Mouse (Mus musculus): ENCODE results near the gene Eif2s2. TPM values are rescaled to one million over a fixed set of nuclear protein-coding genes. Genes with fewer than 3 reads are reported as not detected.
"Not testable (repeated sequence)": the region's sequence is repeated elsewhere in the genome, so short reads cannot be mapped to it uniquely, and the experiment has no call there.

Eif2s2 gene
- 111 and 115 TPM in 2 replicates for polyA plus RNA-seq (2016; fragmentation: Nextera tagmentation; extraction: Ambion mirVana)

DNA sequence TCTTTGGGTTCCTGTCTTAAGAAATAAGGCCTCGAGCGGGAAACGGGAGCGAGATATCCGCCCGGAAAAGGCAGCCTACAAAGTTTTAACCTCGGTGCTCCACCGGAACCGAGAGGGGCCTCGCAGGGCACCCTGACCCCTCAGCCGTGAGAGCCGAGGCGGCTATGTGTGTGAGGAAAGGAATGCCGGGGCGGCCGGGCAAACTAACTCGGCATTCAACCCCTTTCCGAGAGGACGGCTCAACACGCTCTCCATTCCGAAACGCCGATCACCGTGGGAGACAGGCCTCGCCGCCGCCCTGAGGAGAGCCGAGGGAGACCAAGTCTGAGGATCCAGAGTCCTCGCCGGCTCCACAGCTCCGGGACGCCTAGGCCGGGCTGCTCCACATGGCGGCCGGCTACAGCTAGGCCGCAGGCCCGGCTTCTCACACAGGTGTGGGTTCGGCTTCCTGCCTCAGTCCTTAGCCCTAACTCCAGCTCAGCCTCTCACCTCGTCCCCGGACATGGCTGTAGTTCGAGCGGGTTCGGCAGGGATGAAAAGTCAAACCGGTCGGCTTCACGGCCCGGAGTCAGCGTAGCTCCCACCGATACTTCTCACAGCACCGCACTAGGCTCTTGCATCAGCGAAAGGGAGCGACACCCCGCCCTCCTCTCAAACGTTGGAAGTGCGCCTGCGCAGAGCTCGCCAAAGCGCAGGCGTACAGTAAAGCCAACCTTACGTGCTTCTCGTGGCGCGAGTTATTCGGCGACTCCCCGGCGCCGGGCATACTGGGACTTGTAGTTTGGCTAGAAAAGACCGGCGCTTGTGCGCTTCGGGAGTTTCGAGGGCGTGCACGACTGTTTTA lies at the start of gene Eif2s2:
Eif2s2 (minus strand) TSS at position 735 of the 844 bp plus-strand sequence.
- Histone ChIP-seq H3K36me3 (peaks cover 22% of the 10 kb centered on the region), H3K27me3 (replicated peaks) (0 out of 2 replicates have a peak, but pooled peaks cover 10% of the 10 kb centered on the region), H3K4me1 (peaks cover 25% of the 10 kb centered on the region), H3K27ac (peak within 1 kb of the TSS; percentile 93), H3K4me2 (peak within 1 kb of the TSS; percentile 80), H3K9me3 (replicated peaks) (no peaks in the 10 kb centered on the region), H3K9ac (peak within 1 kb of the TSS; percentile 98), H3K4me3 (peak within 1 kb of the TSS; percentile 95)
- WGBS (ENCODE audit: insufficient replicate concordance) = 2% methylated on average over 75 of the region's 75 CpGs
- ATAC-seq = peak; percentile 98

DNA sequence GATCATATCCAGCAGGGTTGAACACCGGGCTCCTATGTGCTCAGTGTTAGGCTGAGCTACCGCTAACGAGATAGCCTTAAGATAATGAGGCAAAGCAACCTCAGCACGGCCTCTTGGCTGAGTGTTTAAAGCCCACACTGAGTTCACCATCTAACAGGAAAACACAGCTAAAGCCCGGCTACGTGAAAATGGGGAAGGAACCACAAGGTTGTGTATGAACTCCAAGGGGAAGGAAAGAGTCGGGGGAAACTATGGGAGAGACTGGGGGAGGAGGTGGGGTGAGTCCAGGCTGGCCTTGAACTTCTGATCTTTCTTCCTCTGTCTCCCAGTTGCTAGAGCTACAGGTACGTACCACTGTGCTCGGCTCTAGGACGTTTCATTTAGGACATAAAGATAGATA lies 49.2 kb upstream of the Eif2s2 start:
- Histone ChIP-seq H3K9me3 (replicated peaks) (no peaks in the 10 kb centered on the region), H3K36me3 (no peaks in the 10 kb centered on the region), H3K27ac (no peak overlapping the region), H3K4me1 (0 out of 2 replicates have a peak, but pooled peaks cover 7% of the 10 kb centered on the region), H3K27me3 (replicated peaks) (0 out of 2 replicates have a peak, but pooled peaks cover 6% of the 10 kb centered on the region), H3K4me3 (no peak overlapping the region), H3K4me2 (no peak overlapping the region), H3K9ac (no peak overlapping the region)
- 33% methylated on average over 10 of the region's 10 CpGs for WGBS (ENCODE audit: insufficient replicate concordance)
- no peak for ATAC-seq

DNA sequence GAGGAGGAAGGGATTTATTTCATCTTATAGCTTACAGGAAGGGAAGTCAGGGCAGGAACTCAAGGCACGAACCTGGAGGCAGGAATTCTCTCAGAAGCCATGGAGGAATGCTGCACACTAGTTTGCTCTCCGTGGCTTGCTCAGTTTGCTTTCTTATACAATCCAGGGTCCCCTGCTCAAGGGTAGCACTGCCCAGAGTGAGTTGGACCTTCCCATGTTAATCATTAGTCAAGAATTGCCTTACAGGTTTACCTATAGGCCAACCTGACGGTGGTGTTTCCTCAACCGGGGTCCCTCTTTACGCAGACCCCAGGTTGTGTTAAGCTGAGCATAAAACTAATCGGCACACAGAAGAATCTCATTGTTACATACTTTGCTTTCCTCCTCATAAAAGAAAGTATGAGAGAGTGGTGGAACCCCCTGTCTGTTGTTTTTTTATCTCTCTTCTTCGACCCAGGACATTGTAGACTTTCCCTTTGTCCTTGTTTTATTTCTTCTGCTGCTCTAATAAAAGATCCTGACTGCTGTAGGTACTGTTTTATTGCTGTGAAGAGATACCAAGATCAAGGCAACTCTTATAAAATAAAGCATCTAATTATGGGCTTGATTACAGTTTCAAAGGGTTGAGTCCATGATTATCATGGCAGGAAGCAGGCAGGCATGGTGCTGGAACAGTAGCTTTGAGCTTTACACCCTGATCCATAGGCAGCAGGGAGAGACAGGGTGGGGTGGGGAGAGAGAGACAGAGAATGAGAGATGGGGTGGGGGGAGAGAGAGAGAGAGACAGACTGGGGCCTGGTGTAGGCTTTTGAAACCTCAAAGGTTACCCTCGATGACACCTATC lies 45.0 kb upstream of the Eif2s2 start:
- 0 out of 2 replicates have a peak, but pooled peaks cover 5% of the 10 kb centered on the region for H3K4me1 ChIP-seq
- no peaks in the 10 kb centered on the region for H3K36me3 ChIP-seq
- H3K4me2 ChIP-seq = no peak overlapping the region
- H3K27me3 ChIP-seq (replicated peaks) = peaks cover 14% of the 10 kb centered on the region
- 60% methylated on average over 8 of the region's 8 CpGs for WGBS (ENCODE audit: insufficient replicate concordance)
- no peak overlapping the region for H3K4me3 ChIP-seq
- ATAC-seq = no peak
- no peak overlapping the region for H3K9ac ChIP-seq
- H3K9me3 ChIP-seq (replicated peaks) = no peaks in the 10 kb centered on the region
- no peak overlapping the region for H3K27ac ChIP-seq

DNA sequence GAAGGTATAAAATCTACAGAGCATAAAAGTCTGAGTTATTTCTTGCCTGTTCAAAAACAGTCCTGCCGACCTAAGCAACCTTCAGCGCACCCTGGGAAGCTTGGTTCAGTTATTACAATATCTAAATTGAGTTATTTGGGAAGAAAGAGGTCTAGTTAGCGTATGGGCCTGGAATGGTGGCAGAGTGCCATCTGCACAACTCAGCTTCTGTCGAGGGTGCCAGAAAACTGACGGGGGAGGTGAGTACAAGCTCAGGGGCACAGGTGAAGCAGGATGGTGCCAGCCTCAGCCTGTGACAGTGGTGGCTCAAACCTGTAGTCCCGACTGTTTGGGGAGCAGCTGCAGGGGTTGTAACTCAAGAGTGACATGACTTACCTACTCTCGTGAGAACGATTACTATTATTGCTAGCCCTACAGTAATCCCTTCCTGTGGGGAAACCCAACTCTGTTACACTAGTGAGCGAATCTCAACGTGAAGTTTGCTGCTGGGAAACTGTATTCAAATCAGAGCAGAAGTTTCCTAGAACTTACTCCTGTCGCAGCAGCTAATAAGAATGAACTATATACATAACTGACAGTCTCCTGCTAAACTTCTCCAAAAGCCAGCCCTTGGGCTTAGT lies 43.9 kb upstream of the Eif2s2 start:
- 61% methylated on average over 11 of the region's 11 CpGs for WGBS (ENCODE audit: insufficient replicate concordance)
- peaks cover 13% of the 10 kb centered on the region for H3K27me3 ChIP-seq (replicated peaks)
- no peak overlapping the region for H3K9ac ChIP-seq
- no peaks in the 10 kb centered on the region for H3K9me3 ChIP-seq (replicated peaks)
- no peak overlapping the region for H3K4me2 ChIP-seq
- H3K36me3 ChIP-seq = no peaks in the 10 kb centered on the region
- no peak overlapping the region for H3K27ac ChIP-seq
- no peak overlapping the region for H3K4me3 ChIP-seq
- ATAC-seq = no peak
- H3K4me1 ChIP-seq = no peaks in the 10 kb centered on the region

DNA sequence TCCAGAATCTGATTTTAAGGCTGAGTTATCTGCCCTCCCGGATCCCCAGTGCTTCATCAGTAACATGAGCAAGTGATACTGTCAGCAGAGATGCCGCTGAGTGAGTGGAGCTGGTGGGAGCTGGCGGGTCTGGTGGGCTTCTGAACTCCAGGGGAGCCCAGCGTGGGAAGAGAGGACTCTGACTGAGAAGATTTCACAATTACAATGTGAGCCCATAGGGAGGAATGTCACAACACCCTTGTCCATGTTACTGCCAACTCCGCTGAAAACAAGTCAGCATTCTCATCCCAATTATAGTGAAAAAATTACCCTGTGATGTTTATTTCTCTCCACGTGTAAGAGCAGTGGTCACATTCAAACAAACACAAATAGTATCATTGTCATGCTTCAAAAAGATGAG lies 43.4 kb upstream of the Eif2s2 start:
- H3K9me3 ChIP-seq (replicated peaks) = no peaks in the 10 kb centered on the region
- no peak overlapping the region for H3K4me2 ChIP-seq
- peaks cover 17% of the 10 kb centered on the region for H3K27me3 ChIP-seq (replicated peaks)
- H3K36me3 ChIP-seq = no peaks in the 10 kb centered on the region
- H3K4me1 ChIP-seq = no peaks in the 10 kb centered on the region
- H3K9ac ChIP-seq = no peak overlapping the region
- no peak for ATAC-seq
- H3K4me3 ChIP-seq = no peak overlapping the region
- WGBS (ENCODE audit: insufficient replicate concordance) = 54% methylated on average over 6 of the region's 6 CpGs
- H3K27ac ChIP-seq = no peak overlapping the region

DNA sequence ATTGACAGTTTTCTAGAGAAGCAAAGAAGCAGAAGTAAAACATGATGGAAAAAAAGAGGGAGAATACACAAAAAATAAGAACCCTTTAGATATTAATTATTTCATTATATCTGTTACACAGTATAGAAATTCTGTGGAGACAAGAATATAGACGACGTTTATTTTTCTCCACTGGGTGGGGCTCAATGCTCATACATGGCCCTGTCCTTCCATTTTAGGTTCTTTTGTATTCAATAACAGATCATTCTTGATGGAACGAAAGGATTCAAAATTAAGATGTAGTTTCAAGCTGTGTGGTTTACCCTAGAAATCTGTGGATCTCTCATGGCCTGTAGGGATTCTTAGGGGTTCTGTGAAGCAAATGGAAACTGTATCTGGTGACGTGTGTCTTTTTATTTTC lies 41.1 kb upstream of the Eif2s2 start:
- no peak overlapping the region for H3K9ac ChIP-seq
- no peaks in the 10 kb centered on the region for H3K36me3 ChIP-seq
- H3K4me1 ChIP-seq = no peaks in the 10 kb centered on the region
- H3K4me2 ChIP-seq = no peak overlapping the region
- peaks cover 20% of the 10 kb centered on the region for H3K27me3 ChIP-seq (replicated peaks)
- 69% methylated on average over 4 of the region's 4 CpGs for WGBS (ENCODE audit: insufficient replicate concordance)
- no peak overlapping the region for H3K27ac ChIP-seq
- H3K4me3 ChIP-seq = no peak overlapping the region
- no peak for ATAC-seq
- no peaks in the 10 kb centered on the region for H3K9me3 ChIP-seq (replicated peaks)

DNA sequence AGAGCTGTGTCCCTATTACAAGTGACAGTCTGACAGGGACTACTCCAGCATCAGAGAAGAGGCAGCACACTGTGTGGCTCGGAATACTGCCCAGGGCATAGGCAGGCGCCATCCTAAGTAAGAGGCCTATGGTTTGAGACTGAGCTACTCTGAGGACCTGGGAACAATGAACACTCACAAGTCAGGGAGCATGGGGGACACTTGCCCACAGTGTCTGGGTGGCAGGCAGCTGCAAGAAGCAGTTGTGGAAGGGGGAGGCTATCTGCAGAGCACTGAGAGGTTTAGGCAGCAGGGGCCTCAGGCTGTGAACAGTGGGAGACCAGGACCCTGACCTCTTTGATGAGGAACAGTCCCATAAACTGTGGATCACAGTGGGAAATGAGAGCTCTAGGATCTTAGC lies 35.6 kb upstream of the Eif2s2 start:
- Histone ChIP-seq H3K4me1 (no peaks in the 10 kb centered on the region), H3K36me3 (no peaks in the 10 kb centered on the region), H3K27me3 (replicated peaks) (peaks cover 15% of the 10 kb centered on the region), H3K9ac (no peak overlapping the region), H3K27ac (no peak overlapping the region), H3K4me3 (no peak overlapping the region), H3K9me3 (replicated peaks) (no peaks in the 10 kb centered on the region), H3K4me2 (no peak overlapping the region)
- WGBS (ENCODE audit: insufficient replicate concordance) = 54% methylated on average over 2 of the region's 2 CpGs
- no peak for ATAC-seq

DNA sequence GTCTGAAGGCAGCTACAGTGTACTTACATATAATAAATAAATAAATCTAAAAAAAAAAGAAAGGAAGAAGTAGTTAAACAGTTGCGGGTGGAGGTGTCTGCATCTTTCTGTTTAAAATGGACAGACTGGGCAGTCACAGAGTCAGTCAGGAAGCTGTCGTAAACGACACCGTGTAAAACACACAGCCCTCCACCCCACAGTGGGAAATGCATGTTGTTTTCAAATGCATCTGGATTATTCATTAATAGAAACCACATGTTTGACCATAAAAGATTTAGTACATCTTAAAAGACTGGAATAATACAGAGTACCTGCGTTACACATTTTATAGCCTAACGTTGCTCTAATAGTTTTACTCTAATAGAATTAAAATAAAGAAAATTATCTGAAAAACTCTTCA lies 34.1 kb upstream of the Eif2s2 start:
- Histone ChIP-seq H3K4me2 (no peak overlapping the region), H3K4me1 (no peaks in the 10 kb centered on the region), H3K9me3 (replicated peaks) (no peaks in the 10 kb centered on the region), H3K9ac (no peak overlapping the region), H3K36me3 (no peaks in the 10 kb centered on the region), H3K27ac (no peak overlapping the region), H3K27me3 (replicated peaks) (peaks cover 12% of the 10 kb centered on the region), H3K4me3 (no peak overlapping the region)
- 75% methylated on average over 6 of the region's 6 CpGs for WGBS (ENCODE audit: insufficient replicate concordance)
- no peak for ATAC-seq

DNA sequence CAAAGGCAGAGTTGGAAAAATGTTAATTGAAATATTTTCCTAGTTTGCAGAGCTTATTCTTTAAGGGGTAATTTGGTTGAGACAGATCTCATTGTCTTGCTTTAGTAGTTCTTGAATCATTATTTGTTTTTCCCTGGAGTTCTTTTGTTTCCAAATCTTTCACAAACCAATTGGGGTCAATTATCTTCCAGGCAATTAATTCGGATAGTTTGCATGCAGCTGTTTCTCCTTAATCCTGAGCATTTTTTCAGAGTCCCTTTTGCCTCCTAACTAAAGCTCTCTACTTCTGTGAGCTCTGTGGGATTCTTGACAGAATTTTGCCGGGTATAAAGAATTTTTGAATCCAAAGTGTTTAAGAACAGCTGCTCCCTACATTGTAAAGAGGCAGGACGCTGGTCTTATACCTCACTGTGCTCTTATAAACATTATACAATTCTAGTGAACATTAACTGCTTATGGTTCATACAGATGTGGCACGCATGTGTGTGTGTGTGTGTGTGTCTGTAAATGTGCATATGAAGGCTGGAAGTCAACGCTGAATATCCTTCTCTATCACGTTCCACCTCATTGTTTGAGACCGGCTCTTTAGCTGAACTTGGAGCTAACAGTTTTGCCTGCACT lies 32.8 kb upstream of the Eif2s2 start:
- Histone ChIP-seq H3K27ac (no peak overlapping the region), H3K4me1 (no peaks in the 10 kb centered on the region), H3K9me3 (replicated peaks) (no peaks in the 10 kb centered on the region), H3K36me3 (no peaks in the 10 kb centered on the region), H3K4me2 (no peak overlapping the region), H3K27me3 (replicated peaks) (peaks cover 5% of the 10 kb centered on the region; the same call in 1 of the 2 replicates), H3K4me3 (no peak overlapping the region), H3K9ac (no peak overlapping the region)
- no peak for ATAC-seq
- WGBS (ENCODE audit: insufficient replicate concordance) = 70% methylated on average over 7 of the region's 7 CpGs

DNA sequence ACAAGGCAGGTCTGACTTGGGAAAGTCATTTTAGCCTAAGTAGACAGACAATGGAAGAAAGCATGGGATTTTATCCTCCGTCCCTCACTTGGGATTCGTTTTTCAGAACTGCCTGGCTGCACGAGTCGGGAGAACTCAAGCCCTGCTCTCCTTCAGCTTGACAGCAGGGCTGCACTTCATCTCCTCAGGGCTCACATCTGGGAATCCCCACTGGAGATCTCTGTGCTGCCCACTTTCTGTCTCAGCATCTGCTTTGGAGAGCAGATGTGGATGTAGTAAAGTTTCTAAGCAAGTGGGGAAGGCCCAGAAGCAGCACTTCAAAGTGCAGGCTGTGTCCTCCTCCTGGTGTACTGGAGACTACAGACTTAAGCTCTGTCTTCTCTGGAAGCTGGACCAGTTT lies 29.4 kb upstream of the Eif2s2 start:
- not testable (repeated sequence) for H3K4me2 ChIP-seq; ATAC-seq; H3K9me3 ChIP-seq (replicated peaks); H3K36me3 ChIP-seq; H3K27ac ChIP-seq; H3K9ac ChIP-seq; H3K27me3 ChIP-seq (replicated peaks); H3K4me1 ChIP-seq; H3K4me3 ChIP-seq
- WGBS (ENCODE audit: insufficient replicate concordance) = no CpG with 5 or more reads among the region's 4 CpGs

DNA sequence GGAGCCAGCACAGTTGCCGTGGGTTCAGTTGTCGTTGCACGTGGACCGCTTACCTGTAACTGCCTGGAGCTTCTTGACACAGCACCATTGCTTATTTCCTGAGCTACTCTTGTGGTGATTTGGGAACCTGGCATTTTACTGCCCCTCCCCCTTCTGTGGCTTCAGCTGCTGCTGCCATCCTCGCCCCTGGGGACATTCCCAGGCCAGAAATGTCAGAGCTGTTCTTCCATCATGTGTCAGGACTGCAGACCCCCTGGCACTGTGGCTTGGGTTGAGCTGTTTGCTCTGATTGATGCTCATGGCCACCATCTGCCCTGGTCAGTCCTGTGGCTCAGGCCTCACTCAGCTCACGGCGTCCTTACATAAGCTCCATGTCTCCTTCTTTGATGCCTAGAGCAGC lies 28.2 kb upstream of the Eif2s2 start:
- Histone ChIP-seq H3K27ac (no peak overlapping the region), H3K9ac (no peak overlapping the region), H3K4me1 (no peaks in the 10 kb centered on the region), H3K9me3 (replicated peaks) (no peaks in the 10 kb centered on the region), H3K27me3 (replicated peaks) (0 out of 2 replicates have a peak, but pooled peaks cover 3% of the 10 kb centered on the region), H3K4me2 (no peak overlapping the region), H3K4me3 (no peak overlapping the region), H3K36me3 (no peaks in the 10 kb centered on the region)
- WGBS (ENCODE audit: insufficient replicate concordance) = 82% methylated on average over 7 of the region's 7 CpGs
- ATAC-seq = no peak

Data from liver, embryonic 12.5 days (tissue).